Mouse (Mus musculus): Measurements from ENCODE around the gene Midn.

Gene Midn

DNA sequence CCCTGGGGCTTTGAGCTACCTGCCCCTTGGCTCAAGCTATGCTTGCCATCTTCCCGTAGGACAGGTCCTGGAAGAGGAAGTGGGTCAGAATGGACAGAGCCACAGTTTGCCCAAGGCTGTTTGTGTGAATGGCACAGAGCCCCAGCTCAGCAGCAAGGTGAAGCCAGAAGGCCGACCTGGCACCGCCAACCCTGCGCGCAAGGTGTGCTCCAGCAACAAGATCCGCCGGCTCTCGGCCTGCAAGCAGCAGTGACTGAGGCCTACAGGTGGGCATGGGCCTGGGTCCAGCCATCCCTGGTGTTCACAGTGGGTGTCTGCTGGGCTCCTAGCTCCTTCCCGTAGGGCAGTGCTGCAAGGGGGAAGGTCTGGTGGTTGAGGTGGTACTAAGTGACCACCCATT lies 18.2 kb upstream of the Midn start:
- no peak for DNase-seq (ENCODE audit: low read depth, low spot score)

- DNase-seq (ENCODE audit: low read depth, low spot score): no peak
Measured at GRCm38 (mm10) chr10:80130403-80131031, 17.6 kb upstream of the Midn start.

DNA sequence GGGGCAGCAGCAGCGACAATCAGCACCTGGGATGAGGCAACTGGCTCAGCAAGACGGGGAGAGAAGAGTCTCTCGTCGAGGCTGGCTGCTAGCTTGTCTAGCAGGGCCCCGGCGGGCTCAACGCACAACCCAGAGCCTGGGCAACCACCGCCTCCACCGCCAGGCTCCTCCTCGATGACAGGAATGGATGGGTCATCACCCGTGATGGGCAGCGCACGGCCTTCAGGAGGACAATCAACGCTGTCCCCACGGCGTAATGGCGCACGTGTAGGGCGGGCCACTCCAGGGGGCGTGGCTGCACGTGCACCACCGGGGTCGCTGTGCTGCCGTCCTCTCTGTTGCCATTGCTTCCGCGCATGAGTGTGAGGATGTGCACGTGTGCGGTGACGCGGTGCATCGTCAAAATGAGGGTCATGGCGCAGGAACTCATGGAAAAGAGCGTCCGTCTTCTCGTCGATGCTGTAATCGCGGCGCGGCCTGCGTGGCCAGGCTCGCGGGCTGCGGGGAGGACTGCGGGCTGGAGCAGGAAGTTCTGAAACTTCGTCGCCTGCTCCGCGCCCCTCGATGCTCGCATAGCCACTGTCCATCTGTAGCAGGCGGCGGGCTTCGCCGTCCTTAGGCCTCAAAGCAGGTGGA lies 16.6 kb upstream of the Midn start:
- no peak for DNase-seq (ENCODE audit: low read depth, low spot score)

- no peak for DNase-seq (ENCODE audit: low read depth, low spot score)
Measured at GRCm38 (mm10) chr10:80131952-80132350, 16.1 kb upstream of the Midn start.

GRCm38 (mm10) chr10:80133226-80133849 lies 14.7 kb upstream of the Midn start:
- DNase-seq (ENCODE audit: low read depth, low spot score): no peak

DNA sequence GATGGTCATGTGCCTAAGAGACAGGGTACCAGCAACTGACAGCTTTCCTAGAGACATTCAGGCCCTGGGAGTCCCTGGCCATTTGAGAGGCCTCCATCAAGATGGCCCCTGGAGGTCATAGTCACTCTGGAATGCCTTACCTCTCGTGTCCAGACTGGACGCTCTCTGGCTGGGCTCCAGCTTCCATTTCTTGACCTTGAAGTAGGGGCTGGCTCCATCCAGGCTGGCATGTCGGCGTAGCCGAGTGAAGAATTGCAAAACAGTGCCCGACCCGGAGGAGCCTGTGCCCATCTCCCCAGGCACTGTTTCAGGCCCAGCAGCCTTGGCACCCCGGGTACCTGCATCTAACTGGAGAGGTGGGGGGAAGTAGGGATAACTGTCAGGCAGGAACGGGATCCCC lies 13.7 kb upstream of the Midn start:
- DNase-seq (ENCODE audit: low read depth, low spot score): no peak

DNA sequence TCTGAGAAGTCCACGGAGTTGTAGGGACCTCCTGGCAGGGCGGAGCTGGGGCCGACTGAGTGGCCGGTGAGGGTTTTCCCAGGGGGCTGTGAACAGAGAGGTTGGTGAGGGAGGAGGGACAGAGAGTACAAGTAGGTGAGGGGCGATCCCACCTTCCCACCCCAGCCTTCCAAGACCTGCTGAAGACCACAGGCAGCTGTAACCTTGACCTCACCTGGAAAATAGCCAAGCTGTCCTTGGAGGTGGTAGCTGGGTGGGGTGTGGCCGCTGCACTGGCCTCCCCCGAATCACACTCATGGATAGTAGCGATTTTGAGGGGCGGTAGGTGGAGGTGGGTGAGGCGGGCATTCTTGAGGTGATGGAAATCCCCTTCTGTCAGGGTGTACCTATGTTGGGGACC lies 12.9 kb upstream of the Midn start:
- DNase-seq (ENCODE audit: low read depth, low spot score): no peak

GRCm38 (mm10) chr10:80135641-80136040 lies 12.4 kb upstream of the Midn start:
- DNase-seq (ENCODE audit: low read depth, low spot score): no peak

GRCm38 (mm10) chr10:80136179-80136951 lies 11.7 kb upstream of the Midn start:
- no peak for DNase-seq (ENCODE audit: low read depth, low spot score)

DNA sequence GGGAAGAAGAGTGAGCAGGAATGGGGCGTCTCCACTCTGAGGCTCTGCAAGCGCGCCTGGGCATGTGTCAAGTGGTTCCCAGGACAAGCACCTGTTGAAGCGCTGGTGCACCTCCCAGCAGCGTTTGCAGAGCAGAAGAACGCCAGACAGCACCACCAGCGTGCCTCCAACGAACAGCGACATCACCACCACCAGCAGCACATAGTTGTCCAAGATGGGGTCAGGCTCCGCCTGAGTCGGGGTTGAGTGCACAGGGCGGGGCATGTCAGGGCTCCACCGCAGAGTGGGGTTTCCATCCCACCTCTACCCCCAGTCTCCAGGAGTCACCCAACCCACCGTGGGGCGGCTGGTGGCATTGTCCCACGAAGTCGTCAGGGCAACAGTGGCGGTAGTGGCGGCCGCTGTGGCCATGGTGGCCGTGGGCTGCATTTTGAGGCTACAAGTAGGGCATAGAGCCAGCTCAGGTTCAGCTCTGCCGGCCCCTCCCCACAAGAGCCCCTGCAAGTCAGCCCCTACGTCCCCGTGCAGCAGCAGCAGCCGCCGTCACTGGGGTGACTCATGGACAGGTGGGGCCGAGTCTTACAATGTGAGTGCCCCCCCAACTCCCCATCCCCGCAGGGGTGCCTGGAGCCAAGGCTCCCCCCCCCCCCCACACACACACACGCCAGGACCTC lies 11.0 kb upstream of the Midn start:
- DNase-seq (ENCODE audit: low read depth, low spot score): no peak

GRCm38 (mm10) chr10:80137626-80138552 lies 10.2 kb upstream of the Midn start:
- DNase-seq (ENCODE audit: low read depth, low spot score): no peak

DNA sequence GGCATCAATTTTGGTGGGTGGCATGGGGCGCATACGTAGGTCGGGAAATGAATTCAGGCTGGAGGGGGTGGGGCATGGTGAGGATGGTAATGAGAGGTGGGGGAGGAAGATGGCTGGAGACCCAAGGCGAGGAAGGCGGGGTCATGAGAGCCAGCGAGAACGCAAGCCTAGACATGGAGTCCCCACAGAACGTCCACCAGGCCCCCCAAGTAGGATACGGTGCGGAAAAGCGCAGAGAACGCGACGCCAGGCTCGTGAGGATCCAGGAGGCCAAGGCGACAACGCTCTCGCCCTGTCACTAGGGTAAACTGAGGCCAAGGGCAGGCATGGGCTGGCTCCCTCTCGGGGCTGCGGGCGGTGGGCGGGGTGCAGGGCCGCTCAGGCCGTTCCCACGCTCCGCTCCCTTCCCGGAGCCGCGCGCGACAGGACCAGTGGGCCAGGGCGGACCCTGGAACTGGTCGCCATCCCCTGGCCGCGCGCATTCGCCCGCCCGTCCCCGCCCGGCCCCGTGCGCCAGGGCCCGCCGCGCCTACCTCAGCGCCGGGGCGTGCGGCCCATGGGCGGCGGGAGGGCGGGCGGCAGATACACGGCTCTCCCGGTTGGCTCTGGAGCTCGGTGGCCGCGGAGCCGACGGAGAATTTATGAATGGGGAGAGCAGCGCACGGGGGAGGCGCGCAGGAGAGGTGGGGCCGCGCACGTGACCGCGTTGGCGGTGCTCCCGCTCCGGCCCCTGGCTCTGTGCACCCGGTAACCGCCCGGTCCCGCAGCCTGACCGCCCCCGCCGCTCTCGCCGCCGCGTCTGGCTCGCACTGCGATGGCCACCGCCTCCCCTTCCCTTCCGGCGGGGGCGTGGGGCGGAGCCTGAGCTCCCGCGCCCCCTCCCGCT lies 9.3 kb upstream of the Midn start, which contains the start of gene Atp5d:
Atp5d (plus strand) TSS at position 80 of the 886 bp plus-strand sequence.
- no peak for DNase-seq (ENCODE audit: low read depth, low spot score)

GRCm38 (mm10) chr10:80139439-80139775 lies 8.7 kb upstream of the Midn start:
- DNase-seq (ENCODE audit: low read depth, low spot score): no peak

DNA sequence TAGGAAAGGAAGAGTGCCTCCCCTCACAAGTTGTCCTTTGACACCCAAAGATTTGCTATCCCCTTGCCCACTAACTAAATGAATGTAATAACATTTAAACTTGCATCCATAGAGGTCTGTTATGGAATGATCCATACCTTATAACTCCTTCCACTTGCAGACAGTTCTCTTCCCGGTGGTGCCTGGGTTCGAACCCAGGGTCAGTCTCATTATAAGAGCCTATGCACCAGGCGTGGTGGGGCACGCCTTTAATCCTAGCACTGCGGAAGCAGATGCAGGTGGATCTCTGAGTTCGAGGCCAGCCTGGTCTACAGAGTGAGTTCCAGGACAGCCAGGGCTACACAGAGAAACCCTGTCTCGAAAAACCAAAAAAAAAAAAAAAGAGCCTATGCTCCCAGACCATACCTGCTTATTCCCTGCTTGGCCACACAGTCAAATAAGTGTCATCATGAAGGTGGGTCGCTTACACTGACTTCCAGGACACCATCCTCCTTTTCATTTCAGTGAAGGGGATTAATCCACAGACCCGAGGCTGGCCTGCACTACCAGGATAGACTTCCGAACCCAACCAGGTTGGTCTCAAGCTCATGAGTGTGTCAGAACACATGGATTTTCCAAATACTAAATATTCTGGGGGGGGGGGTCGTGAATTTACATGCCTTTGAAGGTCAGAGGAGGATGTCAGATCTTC lies 8.0 kb upstream of the Midn start:
- DNase-seq (ENCODE audit: low read depth, low spot score): no peak

DNA sequence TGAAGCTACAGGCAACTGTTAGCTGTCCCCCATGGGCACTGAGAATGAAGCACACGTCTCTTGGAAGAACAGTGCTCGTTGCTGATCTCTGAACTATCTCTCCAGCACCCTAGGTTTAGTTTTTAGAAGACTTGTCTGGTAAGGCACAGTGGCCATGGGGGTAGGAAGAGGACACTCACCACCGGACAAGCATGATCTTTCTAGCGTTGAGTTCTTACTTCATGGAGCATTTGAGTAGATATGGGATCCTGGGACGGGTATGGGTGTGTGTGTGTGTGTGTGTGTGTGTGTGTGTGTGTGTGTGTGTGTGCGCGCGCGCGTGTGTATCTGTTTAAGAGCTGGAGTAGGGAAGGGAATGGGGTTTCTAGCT lies 7.4 kb upstream of the Midn start, which contains the start of gene Cbarp:
Cbarp (minus strand) TSS at position 170 of the 370 bp plus-strand sequence.
- DNase-seq (ENCODE audit: low read depth, low spot score): no peak

- DNase-seq (ENCODE audit: low read depth, low spot score): peak; percentile 87
Measured at GRCm38 (mm10) chr10:80141243-80141642, 6.8 kb upstream of the Midn start.

DNA sequence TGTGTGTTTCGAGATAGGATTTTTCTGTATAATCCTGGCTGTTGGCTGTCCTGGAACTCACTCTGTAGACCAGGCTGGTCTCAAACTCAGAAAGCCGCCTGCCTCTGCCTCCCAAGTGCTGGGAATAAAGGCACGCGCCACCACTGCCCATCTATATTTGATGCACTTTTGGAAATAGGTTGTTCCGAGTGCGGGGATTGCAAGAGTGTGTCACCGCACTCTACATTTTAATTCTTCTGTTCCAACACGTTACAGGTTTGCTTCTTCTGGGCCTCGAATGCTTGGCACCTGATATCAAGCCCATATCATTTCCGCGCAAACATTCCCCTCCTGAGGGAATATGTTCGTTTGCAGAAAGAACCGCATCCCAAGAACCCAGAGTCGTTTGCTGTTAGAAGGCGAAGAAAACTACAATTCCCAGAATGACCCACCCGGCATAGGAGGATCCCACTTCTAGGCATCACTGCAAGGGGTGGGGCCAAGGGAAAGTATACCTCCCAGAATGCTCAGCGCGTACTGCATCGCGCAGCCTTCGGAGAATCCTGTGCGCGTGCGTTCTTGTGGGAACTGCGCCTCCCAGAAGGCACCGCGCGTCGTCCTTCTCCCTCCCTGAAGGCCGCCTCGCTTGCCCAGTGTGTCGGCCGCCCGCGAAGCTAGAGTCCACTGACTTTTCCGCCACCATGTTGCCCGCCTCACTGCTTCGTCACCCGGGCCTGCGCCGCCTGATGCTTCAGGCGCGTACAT lies 6.1 kb upstream of the Midn start:
- peak; percentile 98 for DNase-seq (ENCODE audit: low read depth, low spot score)

- DNase-seq (ENCODE audit: low read depth, low spot score): no peak
Measured at GRCm38 (mm10) chr10:80142530-80142925, 5.5 kb upstream of the Midn start.
